In the genomic region with DNA sequence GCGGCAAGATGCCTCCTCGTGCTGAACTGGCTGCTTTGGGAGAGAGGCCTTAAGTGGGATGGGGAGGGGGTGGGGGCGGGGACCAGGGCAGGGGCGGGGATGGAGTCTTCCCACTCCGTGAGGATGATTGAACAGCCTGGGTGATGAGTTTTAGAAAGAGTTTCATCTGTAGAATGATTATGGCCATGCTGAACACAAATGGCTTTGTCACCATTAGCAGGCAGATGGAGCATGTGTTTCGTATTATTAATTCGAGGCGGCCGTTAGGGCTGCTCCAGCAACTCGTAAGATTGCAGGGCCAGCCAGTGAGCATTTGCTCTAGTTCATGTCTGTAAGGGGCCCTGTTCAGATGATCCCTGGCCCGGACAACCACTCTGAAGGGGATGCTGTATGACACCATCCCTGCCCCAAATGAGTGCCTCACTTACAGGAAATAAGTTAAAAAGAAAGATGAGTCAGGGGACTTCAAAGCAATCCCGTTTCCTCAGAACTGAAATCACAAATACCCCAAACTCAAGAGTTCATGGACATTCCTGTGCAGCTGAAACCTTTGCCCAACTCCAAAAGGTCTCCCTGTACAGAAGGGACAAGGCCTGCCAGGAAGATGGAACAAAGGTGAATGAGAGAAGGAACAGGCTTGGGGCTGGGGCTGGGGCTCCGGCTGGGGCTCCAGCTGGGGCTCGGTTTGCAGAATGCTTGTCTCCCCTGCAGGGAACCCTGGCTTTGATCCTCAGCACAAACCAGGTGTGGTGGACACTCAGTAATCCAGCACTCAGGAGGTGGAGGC, we compare ENCODE assay signal across 9 mouse cellular contexts. TPM values are rescaled to one million over a fixed set of nuclear protein-coding genes. Genes with fewer than 3 reads are reported as not detected.
A peak's percentile ranks its signal among the peaks of the same experiment; 100 is the strongest.
DNase-seq lines count a peak whose midpoint lies in the region; ATAC-seq and TF ChIP-seq lines count a peak whose summit lies in the region.
"Had no signal": no experiment of that assay in that cellular context is flagged by ENCODE, and none has a peak within 500 bp of the region (broad histone marks: within the 10 kb centered on the region; RNA-seq: fewer than 3 reads in every experiment).

No protein-coding gene starts in this region.

- no peak overlapping the region for H3K4me3 ChIP-seq in lung, postnatal 0 days (ENCODE audit: low read depth, low read length)
- H3K4me3 ChIP-seq in kidney, embryonic 15.5 days (replicated peaks) = no peak overlapping the region
- no peak overlapping the region for H3K4me3 ChIP-seq in stomach, embryonic 14.5 days (ENCODE audit: low read depth, low read length)
- H3K4me3 ChIP-seq: left cerebral cortex, adult 2 months had no signal

- intact Hi-C loops in left cerebral cortex, postnatal 10 days (cut with DNase I) = no loop called here

- TF ChIP-seq EP300 in lung, postnatal 0 days (IDR thresholded peaks at IDR 0.05) = no peak

- H3K9ac ChIP-seq in lung, postnatal 0 days (replicated peaks; ENCODE audit: low read depth) = no peak overlapping the region
- no peak overlapping the region for H3K9ac ChIP-seq in kidney, embryonic 15.5 days
- H3K9ac ChIP-seq in stomach, embryonic 14.5 days (replicated peaks; ENCODE audit: low read depth, low read length) = peak overlapping the region; percentile 14

- H3K9me3 ChIP-seq in lung, postnatal 0 days (ENCODE audit: low read length) = no peaks in the 10 kb centered on the region
- H3K9me3 ChIP-seq in kidney, embryonic 15.5 days (replicated peaks) = no peaks in the 10 kb centered on the region
- no peaks in the 10 kb centered on the region for H3K9me3 ChIP-seq in stomach, embryonic 14.5 days (ENCODE audit: control insufficient read depth, low read depth, low read length)

- peaks cover 7% of the 10 kb centered on the region; the same call in 1 of the 2 replicates for H3K4me1 ChIP-seq in lung, postnatal 0 days (ENCODE audit: insufficient read depth, low read depth, low read length)
- peaks cover 46% of the 10 kb centered on the region for H3K4me1 ChIP-seq in kidney, embryonic 15.5 days
- peaks cover 34% of the 10 kb centered on the region for H3K4me1 ChIP-seq in stomach, embryonic 14.5 days (ENCODE audit: control insufficient read depth, insufficient read depth, low read length)

- TF ChIP-seq CTCF in lung, postnatal 0 days (IDR thresholded peaks at IDR 0.05) = no peak

- 0 out of 2 replicates have a peak, but pooled peaks have one; percentile 16 for ATAC-seq in lung, postnatal 0 days
- peak; percentile 48; the same call in 1 of the 2 replicates for ATAC-seq in kidney, embryonic 15.5 days (replicated peaks; ENCODE audit: low FRiP score)
- ATAC-seq in stomach, embryonic 14.5 days (ENCODE audit: insufficient number of reproducible peaks, insufficient read depth, low FRiP score, low read depth) = peak; percentile 34; the same call in 1 of the 2 replicates

- DNase-seq in adrenal gland, adult 2 months = peak; percentile 40
- no peak for DNase-seq in adrenal gland, adult 18-20 months (ENCODE audit: low spot score in 2 of 2)
- no peak for DNase-seq in lung, postnatal 0 days (ENCODE audit: low spot score)
- DNase-seq in lung, postnatal 10 days = no peak
- DNase-seq in ovary, postnatal 36 days (ENCODE audit: low spot score) = no peak
- DNase-seq in left cerebral cortex, postnatal 10 days (ENCODE audit: extremely low spot score in 1 of 2, low spot score in 2 of 2) = no peak

- no peaks in the 10 kb centered on the region for H3K36me3 ChIP-seq in lung, postnatal 0 days (ENCODE audit: insufficient read depth, low read length)
- H3K36me3 ChIP-seq in kidney, embryonic 15.5 days = no peaks in the 10 kb centered on the region
- no peaks in the 10 kb centered on the region for H3K36me3 ChIP-seq in stomach, embryonic 14.5 days (ENCODE audit: control insufficient read depth, insufficient read depth, low read length)

- no peak overlapping the region for H3K27ac ChIP-seq in lung, postnatal 0 days (ENCODE audit: low read length)
- H3K27ac ChIP-seq in kidney, embryonic 15.5 days = peak overlapping the region; percentile 73
- peak overlapping the region; percentile 69 for H3K27ac ChIP-seq in stomach, embryonic 14.5 days (ENCODE audit: low read length)
- H3K27ac ChIP-seq: left cerebral cortex, adult 2 months had no signal

- no peak overlapping the region for H3K4me2 ChIP-seq in lung, postnatal 0 days (replicated peaks; ENCODE audit: low read depth, low read length)
- H3K4me2 ChIP-seq in kidney, embryonic 15.5 days = no peak overlapping the region
- no peak overlapping the region for H3K4me2 ChIP-seq in stomach, embryonic 14.5 days (replicated peaks; ENCODE audit: low read depth, low read length)

- WGBS in lung, postnatal 0 days = 35% methylated on average over 14 of the region's 14 CpGs
- 22% methylated on average over 14 of the region's 14 CpGs for WGBS in kidney, embryonic 15.5 days
- 21% methylated on average over 14 of the region's 14 CpGs for WGBS in stomach, embryonic 14.5 days

- H3K27me3 ChIP-seq in lung, postnatal 0 days (replicated peaks; ENCODE audit: insufficient read depth, low read length) = no peaks in the 10 kb centered on the region
- H3K27me3 ChIP-seq in kidney, embryonic 15.5 days = no peaks in the 10 kb centered on the region
- no peaks in the 10 kb centered on the region for H3K27me3 ChIP-seq in stomach, embryonic 14.5 days (ENCODE audit: control insufficient read depth, insufficient read depth, low read length)

RNA-seq across cellular contexts. Expression of a gene that starts 46.5 kb away (rescaled TPM):
- 10 to 100 TPM; 87.9 to 93.4 TPM for total RNA-seq in adrenal gland, adult 2 months (2021)
- 20.0 and 32.7 TPM in 2 replicates for polyA plus RNA-seq in adrenal gland, adult 2 months (2012; rRNA removed)
- total RNA-seq in adrenal gland, adult 18-20 months (2021) = 10 to 100 TPM; 81.0 to 83.7 TPM
- polyA plus RNA-seq in lung, postnatal 0 days (2015; fragmentation: Nextera tagmentation; extraction: Ambion mirVana) = 70.0 and 79.3 TPM in 2 replicates
- 103 and 107 TPM in 2 replicates for polyA plus RNA-seq in kidney, embryonic 15.5 days (2015; fragmentation: Nextera tagmentation; extraction: Ambion mirVana)
- 128 and 135 TPM in 2 replicates for polyA plus RNA-seq in stomach, embryonic 14.5 days (2014; fragmentation: Nextera tagmentation; extraction: Ambion mirVana)
- 10 to 100 TPM; 38.6 to 38.8 TPM for total RNA-seq in left cerebral cortex, postnatal 10 days (2021)
